Mouse (Mus musculus) embryonic fibroblast, embryonic 13.5 days (primary cell): ENCODE data around the gene Shank3.

Experiments used
- CTCF ChIP-seq: IDR thresholded peaks from 2 replicates; pipeline ENCODE4 v1.5.1; 2011; ENCODE audit warnings: mild to moderate bottlenecking, control low read depth, low read length, moderate library complexity, borderline replicate concordance; ENCODE audit not compliant: insufficient read depth
- POLR2A ChIP-seq: IDR thresholded peaks from 2 replicates; pipeline ENCODE4 v1.6.1; 2011; ENCODE audit warnings: low read depth, mild to moderate bottlenecking, control low read depth, low read length, moderate library complexity

DNA sequence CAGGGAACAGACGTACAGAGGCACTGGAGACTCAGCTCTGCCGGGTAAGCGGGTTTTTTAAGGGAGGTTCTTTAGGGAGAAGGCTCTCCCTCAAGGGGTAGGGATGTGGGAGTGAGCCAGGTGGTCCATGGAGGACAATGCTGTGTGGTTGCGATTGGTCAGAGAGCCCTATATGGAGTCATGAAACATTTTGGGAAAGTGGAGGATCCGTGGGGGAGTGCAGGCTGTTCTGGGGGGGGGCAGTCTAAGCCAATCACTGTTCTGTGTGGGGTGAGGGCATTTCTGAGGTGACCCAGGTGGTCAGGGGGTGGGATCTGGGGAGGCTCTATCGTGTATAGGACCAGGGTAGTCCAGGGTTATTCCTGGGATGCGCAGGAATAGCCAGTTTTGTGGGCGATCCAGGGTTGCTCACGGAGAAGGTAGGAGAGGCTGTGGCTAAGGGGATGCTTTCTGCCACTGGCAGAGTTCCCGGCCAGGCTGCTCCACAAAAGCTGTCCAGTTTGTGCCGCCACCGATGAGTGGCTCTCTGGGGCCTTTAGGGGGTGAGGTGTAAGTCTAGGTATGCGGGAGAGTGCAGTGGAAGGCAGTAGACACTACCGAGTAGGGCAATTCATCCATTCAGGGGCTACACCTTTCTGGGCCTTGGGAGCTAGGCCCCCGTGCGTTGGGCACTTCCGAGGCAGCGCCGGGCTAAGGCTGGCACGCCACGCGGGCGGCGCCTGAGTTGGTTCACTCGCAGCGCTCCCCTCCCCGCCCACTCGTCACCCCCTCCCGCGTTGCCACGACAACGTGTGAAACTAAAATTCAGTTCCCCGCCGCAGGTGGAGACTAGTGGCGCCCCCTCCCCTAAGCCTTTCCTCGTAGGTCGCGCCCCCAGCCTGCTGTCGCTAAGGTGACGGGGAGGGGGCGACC lies 1.1 kb upstream of the Shank3 start:
- TF ChIP-seq POLR2A (no peak), CTCF (no peak)
